Comparison of ENCODE assay signal across 24 mouse cellular contexts in the genomic region with DNA sequence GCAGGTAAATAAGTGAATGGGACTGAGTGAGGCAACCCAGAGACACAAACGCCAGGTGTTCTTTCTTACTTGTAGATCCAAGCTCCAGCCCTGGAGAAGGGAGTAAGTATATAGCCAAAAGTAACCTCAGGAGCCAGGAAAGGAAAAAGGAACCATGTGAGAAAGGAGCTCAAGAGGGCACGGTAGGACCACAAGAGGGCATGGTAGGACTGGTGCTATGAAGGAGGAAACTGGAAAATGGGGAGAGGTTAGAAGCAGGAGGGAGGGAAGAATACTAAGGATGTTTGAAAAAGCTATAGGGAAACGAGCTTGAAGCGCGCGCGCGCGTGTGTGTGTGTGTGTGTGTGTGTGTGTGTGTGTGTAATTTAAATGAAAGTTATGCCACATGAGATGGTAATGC.
A peak's percentile ranks its signal among the peaks of the same experiment; 100 is the strongest.
DNase-seq lines count a peak whose midpoint lies in the region; ATAC-seq and TF ChIP-seq lines count a peak whose summit lies in the region.
"Had no signal": no experiment of that assay in that cellular context is flagged by ENCODE, and none has a peak within 500 bp of the region (broad histone marks: within the 10 kb centered on the region; RNA-seq: fewer than 3 reads in every experiment).

No protein-coding gene starts in this region.

- TF ChIP-seq CTCF in forebrain, postnatal 0 days (IDR thresholded peaks at IDR 0.05; ENCODE audit: low read depth) = peak; percentile 65
- peak; percentile 54 for TF ChIP-seq CTCF in hindbrain, postnatal 0 days (IDR thresholded peaks at IDR 0.05; ENCODE audit: low read depth)
- peak; percentile 25; the same call in 1 of the 2 replicates for TF ChIP-seq CTCF in lung, postnatal 0 days (IDR thresholded peaks at IDR 0.05)
- TF ChIP-seq CTCF in stomach, postnatal 0 days (IDR thresholded peaks at IDR 0.05; ENCODE audit: low read depth) = peak; percentile 49

- H3K27ac ChIP-seq in forebrain, postnatal 0 days (ENCODE audit: low read depth, low read length) = no peak overlapping the region
- no peak overlapping the region for H3K27ac ChIP-seq in forebrain, embryonic 11.5 days (ENCODE audit: low read depth, low read length)
- no peak overlapping the region for H3K27ac ChIP-seq in hindbrain, postnatal 0 days
- H3K27ac ChIP-seq in hindbrain, embryonic 11.5 days (ENCODE audit: low read depth, low read length) = no peak overlapping the region
- H3K27ac ChIP-seq in lung, postnatal 0 days (ENCODE audit: low read length) = no peak overlapping the region
- H3K27ac ChIP-seq in stomach, postnatal 0 days (replicated peaks) = no peak overlapping the region
- H3K27ac ChIP-seq: embryonic facial prominence, embryonic 12.5 days; heart, embryonic 13.5 days; hindbrain, embryonic 14.5 days; left cerebral cortex, adult 2 months; limb, embryonic 12.5 days; neural tube, embryonic 13.5 days had no signal

- H3K27me3 ChIP-seq in forebrain, postnatal 0 days (ENCODE audit: insufficient read depth, low read length) = no peaks in the 10 kb centered on the region
- no peaks in the 10 kb centered on the region for H3K27me3 ChIP-seq in forebrain, embryonic 11.5 days (ENCODE audit: control insufficient read depth, insufficient read depth, low read length)
- no peaks in the 10 kb centered on the region for H3K27me3 ChIP-seq in hindbrain, postnatal 0 days (ENCODE audit: insufficient read depth, low read length)
- no peaks in the 10 kb centered on the region for H3K27me3 ChIP-seq in hindbrain, embryonic 11.5 days (ENCODE audit: control insufficient read depth, insufficient read depth, low read length)
- no peaks in the 10 kb centered on the region for H3K27me3 ChIP-seq in lung, postnatal 0 days (replicated peaks; ENCODE audit: insufficient read depth, low read length)
- H3K27me3 ChIP-seq in stomach, postnatal 0 days (ENCODE audit: control insufficient read depth, insufficient read depth, low read length) = no peaks in the 10 kb centered on the region
- H3K27me3 ChIP-seq: embryonic facial prominence, embryonic 12.5 days; heart, embryonic 13.5 days; limb, embryonic 12.5 days; neural tube, embryonic 13.5 days; Patski had no signal

- H3K9me3 ChIP-seq in forebrain, postnatal 0 days (ENCODE audit: low read length) = no peaks in the 10 kb centered on the region
- no peaks in the 10 kb centered on the region for H3K9me3 ChIP-seq in forebrain, embryonic 11.5 days (ENCODE audit: control insufficient read depth, low read length)
- H3K9me3 ChIP-seq in hindbrain, postnatal 0 days (ENCODE audit: low read length) = no peaks in the 10 kb centered on the region
- no peaks in the 10 kb centered on the region for H3K9me3 ChIP-seq in hindbrain, embryonic 11.5 days (ENCODE audit: control insufficient read depth, low read length)
- no peaks in the 10 kb centered on the region for H3K9me3 ChIP-seq in lung, postnatal 0 days (ENCODE audit: low read length)
- H3K9me3 ChIP-seq in stomach, postnatal 0 days (ENCODE audit: control insufficient read depth, low read length) = no peaks in the 10 kb centered on the region
- H3K9me3 ChIP-seq: embryonic facial prominence, embryonic 12.5 days; heart, embryonic 13.5 days; limb, embryonic 12.5 days; neural tube, embryonic 13.5 days had no signal

- peaks cover 4% of the 10 kb centered on the region for H3K36me3 ChIP-seq in forebrain, postnatal 0 days (ENCODE audit: insufficient read depth)
- H3K36me3 ChIP-seq in forebrain, embryonic 11.5 days (ENCODE audit: control insufficient read depth, insufficient read depth, low read length) = no peaks in the 10 kb centered on the region
- no peaks in the 10 kb centered on the region for H3K36me3 ChIP-seq in hindbrain, postnatal 0 days (ENCODE audit: insufficient read depth, low read length)
- 0 out of 2 replicates have a peak, but pooled peaks cover 2% of the 10 kb centered on the region for H3K36me3 ChIP-seq in hindbrain, embryonic 11.5 days (ENCODE audit: control insufficient read depth, insufficient read depth, low read length)
- H3K36me3 ChIP-seq in lung, postnatal 0 days (ENCODE audit: insufficient read depth, low read length) = 0 out of 2 replicates have a peak, but pooled peaks cover 3% of the 10 kb centered on the region
- H3K36me3 ChIP-seq in stomach, postnatal 0 days (ENCODE audit: control insufficient read depth, insufficient read depth, low read length) = 0 out of 2 replicates have a peak, but pooled peaks cover 3% of the 10 kb centered on the region

- H3K4me3 ChIP-seq in forebrain, postnatal 0 days (ENCODE audit: low read depth, low read length) = no peak overlapping the region
- no peak overlapping the region for H3K4me3 ChIP-seq in forebrain, embryonic 11.5 days (ENCODE audit: low read depth, low read length)
- no peak overlapping the region for H3K4me3 ChIP-seq in hindbrain, postnatal 0 days (ENCODE audit: low read length)
- no peak overlapping the region for H3K4me3 ChIP-seq in hindbrain, embryonic 11.5 days (ENCODE audit: low read depth, low read length)
- no peak overlapping the region for H3K4me3 ChIP-seq in lung, postnatal 0 days (ENCODE audit: low read depth, low read length)
- H3K4me3 ChIP-seq in stomach, postnatal 0 days (ENCODE audit: low read depth, low read length) = no peak overlapping the region
- H3K4me3 ChIP-seq: embryonic facial prominence, embryonic 12.5 days; heart, embryonic 13.5 days; left cerebral cortex, adult 2 months; limb, embryonic 12.5 days; neural tube, embryonic 13.5 days had no signal

- no peak overlapping the region for H3K4me2 ChIP-seq in forebrain, postnatal 0 days (ENCODE audit: low read depth)
- H3K4me2 ChIP-seq in forebrain, embryonic 11.5 days (ENCODE audit: low read depth, low read length, severe bottlenecking) = no peak overlapping the region
- H3K4me2 ChIP-seq in hindbrain, postnatal 0 days (ENCODE audit: low read depth, low read length) = no peak overlapping the region
- no peak overlapping the region for H3K4me2 ChIP-seq in hindbrain, embryonic 11.5 days (replicated peaks; ENCODE audit: low read depth, low read length)
- H3K4me2 ChIP-seq in lung, postnatal 0 days (replicated peaks; ENCODE audit: low read depth, low read length) = no peak overlapping the region
- no peak overlapping the region for H3K4me2 ChIP-seq in stomach, postnatal 0 days (replicated peaks; ENCODE audit: low read depth)
- H3K4me2 ChIP-seq: embryonic facial prominence, embryonic 12.5 days; heart, embryonic 13.5 days; hindbrain, embryonic 14.5 days; limb, embryonic 12.5 days; liver, embryonic 11.5 days; neural tube, embryonic 13.5 days had no signal

- H3K9ac ChIP-seq in forebrain, postnatal 0 days = no peak overlapping the region
- no peak overlapping the region for H3K9ac ChIP-seq in forebrain, embryonic 11.5 days (ENCODE audit: low read length)
- no peak overlapping the region for H3K9ac ChIP-seq in hindbrain, postnatal 0 days (replicated peaks; ENCODE audit: low read length)
- H3K9ac ChIP-seq in hindbrain, embryonic 11.5 days (ENCODE audit: low read depth, low read length) = no peak overlapping the region
- H3K9ac ChIP-seq in lung, postnatal 0 days (replicated peaks; ENCODE audit: low read depth) = no peak overlapping the region
- H3K9ac ChIP-seq in stomach, postnatal 0 days (ENCODE audit: low read length) = no peak overlapping the region
- H3K9ac ChIP-seq: embryonic facial prominence, embryonic 12.5 days; heart, embryonic 13.5 days; hindbrain, embryonic 14.5 days; limb, embryonic 12.5 days; neural tube, embryonic 13.5 days had no signal

- peak; percentile 11 for DNase-seq in forebrain, postnatal 0 days
- DNase-seq in forebrain, embryonic 11.5 days (ENCODE audit: low spot score) = no peak
- peak; percentile 9 for DNase-seq in hindbrain, postnatal 0 days (ENCODE audit: low spot score)
- DNase-seq in hindbrain, embryonic 11.5 days (ENCODE audit: low spot score) = no peak
- no peak for DNase-seq in lung, postnatal 0 days (ENCODE audit: low spot score)
- DNase-seq in lung, postnatal 36 days = no peak
- DNase-seq in stomach, postnatal 0 days (ENCODE audit: low spot score) = no peak
- DNase-seq: adrenal gland, postnatal 10 days; cerebellum, adult 11 months; cerebellum, adult 9-10 months; cerebellum, postnatal 36 days; embryo, embryonic 11 days; kidney, adult 8-10 months; kidney, postnatal 14 days; retina, postnatal 1 day; right cerebral cortex, postnatal 14 days had no signal

- no peaks in the 10 kb centered on the region for H3K4me1 ChIP-seq in forebrain, postnatal 0 days (ENCODE audit: insufficient read depth)
- H3K4me1 ChIP-seq in forebrain, embryonic 11.5 days (replicated peaks; ENCODE audit: control insufficient read depth, insufficient read depth, low read length) = no peaks in the 10 kb centered on the region
- H3K4me1 ChIP-seq in hindbrain, postnatal 0 days (ENCODE audit: insufficient read depth, low read length) = no peaks in the 10 kb centered on the region
- no peaks in the 10 kb centered on the region for H3K4me1 ChIP-seq in hindbrain, embryonic 11.5 days (replicated peaks; ENCODE audit: control insufficient read depth, insufficient read depth, low read length)
- H3K4me1 ChIP-seq in lung, postnatal 0 days (ENCODE audit: insufficient read depth, low read depth, low read length) = no peaks in the 10 kb centered on the region
- no peaks in the 10 kb centered on the region for H3K4me1 ChIP-seq in stomach, postnatal 0 days (replicated peaks; ENCODE audit: control insufficient read depth, insufficient read depth)
- H3K4me1 ChIP-seq: embryonic facial prominence, embryonic 12.5 days; limb, embryonic 12.5 days; neural tube, embryonic 13.5 days had no signal

- ATAC-seq in forebrain, postnatal 0 days = peak; percentile 45; the same call in 1 of the 2 replicates
- ATAC-seq in forebrain, embryonic 11.5 days (replicated peaks; ENCODE audit: low FRiP score) = no peak
- no peak for ATAC-seq in hindbrain, postnatal 0 days
- ATAC-seq in hindbrain, embryonic 11.5 days (ENCODE audit: low FRiP score) = no peak
- ATAC-seq in lung, postnatal 0 days = no peak
- no peak for ATAC-seq in stomach, postnatal 0 days (ENCODE audit: low FRiP score, low TSS enrichment)
- ATAC-seq: Patski had no signal

- WGBS in forebrain, postnatal 0 days = 88% methylated on average over 9 of the region's 9 CpGs
- WGBS in forebrain, embryonic 11.5 days = 90% methylated on average over 9 of the region's 9 CpGs
- WGBS in hindbrain, postnatal 0 days = 91% methylated on average over 9 of the region's 9 CpGs
- 93% methylated on average over 9 of the region's 9 CpGs for WGBS in hindbrain, embryonic 11.5 days
- 88% methylated on average over 9 of the region's 9 CpGs for WGBS in lung, postnatal 0 days
- WGBS in stomach, postnatal 0 days = 88% methylated on average over 9 of the region's 9 CpGs

- TF ChIP-seq EP300 in lung, postnatal 0 days (IDR thresholded peaks at IDR 0.05) = no peak
- TF ChIP-seq EP300 in stomach, postnatal 0 days (optimal IDR thresholded peaks at IDR 0.05) = no peak

Comparison
In these comparisons a context has a peak if more than half of its experiments do, and no peak if none do; other contexts are left out.
1. DNase-seq: peak in forebrain, postnatal 0 days (single experiment) and hindbrain, postnatal 0 days (single experiment); none in forebrain, embryonic 11.5 days (single experiment), hindbrain, embryonic 11.5 days (single experiment), lung, postnatal 0 days (single experiment), lung, postnatal 36 days (single experiment) and stomach, postnatal 0 days (single experiment).
2. Peak in every context shown above with its lines, with median percentiles within 50 percentile points of each other: CTCF ChIP-seq.